Mouse (Mus musculus) WW6 (cell line): ENCODE measurements around the gene Fam84a.
A peak's percentile ranks its signal among the peaks of the same experiment; 100 is the strongest.

ENCODE experiments used
- DNase-seq: peaks from one replicate; pipeline ENCODE4 v3.0.0-alpha.2; 2013; ENCODE audit warnings: low read depth, low spot score

Gene Fam84a

GRCm38 (mm10) chr12:14151921-14152320, at the start of gene Fam84a:
Fam84a (minus strand) TSS chr12:14152054.
- DNase-seq: peak; percentile 80

- DNase-seq: peak; percentile 1
Measured at GRCm38 (mm10) chr12:14195479-14195878, 43.6 kb upstream of the Fam84a start.

- no peak for DNase-seq
Measured at GRCm38 (mm10) chr12:14186689-14187195, 34.9 kb upstream of the Fam84a start.

- DNase-seq: no peak
Measured at GRCm38 (mm10) chr12:14165713-14166112, 13.9 kb upstream of the Fam84a start.

GRCm38 (mm10) chr12:14164936-14165335, 13.1 kb upstream of the Fam84a start:
- DNase-seq: no peak

GRCm38 (mm10) chr12:14152426-14152825, 572 bp upstream of the Fam84a start:
- DNase-seq: no peak

- DNase-seq: no peak
Measured at GRCm38 (mm10) chr12:14150936-14151631, 770 bp downstream of the Fam84a start.

- no peak for DNase-seq
Measured at GRCm38 (mm10) chr12:14150568-14150909, 1.3 kb downstream of the Fam84a start.

GRCm38 (mm10) chr12:14149843-14150567, 1.8 kb downstream of the Fam84a start:
- no peak for DNase-seq

- no peak for DNase-seq
Measured at GRCm38 (mm10) chr12:14149022-14149842, 2.6 kb downstream of the Fam84a start.

- DNase-seq: no peak
Measured at GRCm38 (mm10) chr12:14137046-14137445, 14.8 kb downstream of the Fam84a start.

GRCm38 (mm10) chr12:14114730-14115129, 37.1 kb downstream of the Fam84a start:
- no peak for DNase-seq

- DNase-seq: no peak
Measured at GRCm38 (mm10) chr12:14096944-14097343, 54.9 kb downstream of the Fam84a start.
